Mouse (Mus musculus) retina, embryonic 14.5 days (tissue): ENCODE results near the gene Prrc2a.

Experiments
- DNase-seq: peaks from one replicate; pipeline ENCODE4 v3.0.0-alpha.2; 2015; ENCODE audit warnings: low spot score

Prrc2a gene

GRCm38 (mm10) chr17:35190096-35190495 is 25.4 kb upstream of the Prrc2a start:
- DNase-seq: no peak

GRCm38 (mm10) chr17:35189186-35189585 is 24.5 kb upstream of the Prrc2a start:
- no peak for DNase-seq

- DNase-seq: no peak
These were observed 23.4 kb upstream of the Prrc2a start, which contains the start of gene Lst1 for GRCm38 (mm10) chr17:35187959-35188610. Gene Lst1 (minus strand): TSS chr17:35188439.

GRCm38 (mm10) chr17:35187345-35187744 is 22.6 kb upstream of the Prrc2a start:
- no peak for DNase-seq

- DNase-seq: peak; percentile 40
These were observed 22.0 kb upstream of the Prrc2a start for GRCm38 (mm10) chr17:35186681-35187080.

GRCm38 (mm10) chr17:35185639-35186611 is 21.2 kb upstream of the Prrc2a start:
- peak; percentile 73 for DNase-seq

GRCm38 (mm10) chr17:35180093-35180492 is 15.4 kb upstream of the Prrc2a start:
- no peak for DNase-seq

- DNase-seq: peak; percentile 87
These were observed 13.8 kb upstream of the Prrc2a start for GRCm38 (mm10) chr17:35178528-35178927.

GRCm38 (mm10) chr17:35175968-35176367 is 11.3 kb upstream of the Prrc2a start, which contains the start of gene Aif1:
Gene Aif1 (minus strand): TSS chr17:35176068.
- DNase-seq: no peak

GRCm38 (mm10) chr17:35175382-35175781 is 10.7 kb upstream of the Prrc2a start:
- no peak for DNase-seq

- no peak for DNase-seq
These were observed 9.7 kb upstream of the Prrc2a start for GRCm38 (mm10) chr17:35174201-35174977.

- DNase-seq: no peak
These were observed 8.6 kb upstream of the Prrc2a start for GRCm38 (mm10) chr17:35173329-35173728.

- no peak for DNase-seq
These were observed 7.9 kb upstream of the Prrc2a start for GRCm38 (mm10) chr17:35172445-35173234.

- peak; percentile 88 for DNase-seq
These were observed 4.0 kb upstream of the Prrc2a start for GRCm38 (mm10) chr17:35168541-35169207.

- DNase-seq: no peak
These were observed 3.1 kb upstream of the Prrc2a start for GRCm38 (mm10) chr17:35167794-35168193.

- peak; percentile 78 for DNase-seq
These were observed 1.8 kb upstream of the Prrc2a start for GRCm38 (mm10) chr17:35166352-35167035.

GRCm38 (mm10) chr17:35165451-35166155 is 906 bp upstream of the Prrc2a start:
- no peak for DNase-seq

- no peak for DNase-seq
These were observed 504 bp downstream of the Prrc2a start for GRCm38 (mm10) chr17:35164218-35164567.

- DNase-seq: no peak
These were observed 1.2 kb downstream of the Prrc2a start for GRCm38 (mm10) chr17:35163326-35164081.
